Mouse (Mus musculus) lung, postnatal 0 days (tissue): ENCODE measurements at regions not wholly inside any gene's neighbourhood (a gene's known extent, or its start where the extent isn't known, plus 50 kb on each side); places are given as distances from the start of the nearest gene placed in this dataset.

Experiments used
- ATAC-seq: fragments of 200-750 bp; cut with Nextera tagmentation; 2 replicates; pipeline ENCODE4 v1.8.0; 2017; ENCODE audit warnings: moderate library complexity
- DNase-seq: peaks from one replicate; pipeline ENCODE4 v3.0.0-alpha.2; 2016; ENCODE audit warnings: low spot score
- H3K27ac ChIP-seq: fragments of 300-500 bp; sonication (generic); 2 replicates; pipeline ENCODE4 v1.5.1; 2014; ENCODE audit warnings: antibody characterized with exemption, mild to moderate bottlenecking, low read length, mixed read lengths
- H3K27me3 ChIP-seq: fragments of 300-500 bp; sonication (generic); replicated peaks from 2 replicates; pipeline ENCODE4 v1.6.1; 2014; ENCODE audit warnings: low read length, mixed read lengths; ENCODE audit not compliant: insufficient read depth
- H3K36me3 ChIP-seq: fragments of 300-500 bp; sonication (generic); 2 replicates; pipeline ENCODE4 v1.6.1; 2014; ENCODE audit warnings: low read length, mixed read lengths; ENCODE audit not compliant: insufficient read depth
- H3K4me1 ChIP-seq: fragments of 300-500 bp; sonication (generic); 2 replicates; pipeline ENCODE4 v1.6.1; 2014; ENCODE audit warnings: antibody characterized with exemption, low read depth, low read length, mixed read lengths; ENCODE audit not compliant: insufficient read depth
- H3K4me2 ChIP-seq: fragments of 300-500 bp; sonication (generic); replicated peaks from 2 replicates; pipeline ENCODE4 v1.6.1; 2014; ENCODE audit warnings: low read depth, mild to moderate bottlenecking, low read length, moderate library complexity, mixed read lengths
- H3K4me3 ChIP-seq: fragments of 300-500 bp; sonication (generic); 2 replicates; pipeline ENCODE4 v1.5.1; 2014; ENCODE audit warnings: low read depth, low read length
- H3K9ac ChIP-seq: fragments of 300-500 bp; sonication (generic); replicated peaks from 2 replicates; pipeline ENCODE4 v1.6.1; 2014; ENCODE audit warnings: low read depth, mild to moderate bottlenecking
- H3K9me3 ChIP-seq: fragments of 300-500 bp; sonication (generic); 2 replicates; pipeline ENCODE4 v1.6.1; 2016; ENCODE audit warnings: low read length, mixed read lengths
- CTCF ChIP-seq: IDR thresholded peaks from 2 replicates; pipeline ENCODE4 v1.5.1; 2016; ENCODE audit warnings: antibody characterized with exemption, mild to moderate bottlenecking
- EP300 ChIP-seq: IDR thresholded peaks from 2 replicates; pipeline ENCODE4 v1.6.1; 2016; ENCODE audit warnings: antibody characterized with exemption, mild to moderate bottlenecking, control low read depth
- WGBS: fragments of 180-500 bp; shearing (Covaris S2); extraction: QIAGEN DNeasy Blood & Tissue Kit; methylation state at CpG from one replicate; pipeline ENCODE4 v1.1.7; 2014; 5-methylcytosine and 5-hydroxymethylcytosine counted together

DNA sequence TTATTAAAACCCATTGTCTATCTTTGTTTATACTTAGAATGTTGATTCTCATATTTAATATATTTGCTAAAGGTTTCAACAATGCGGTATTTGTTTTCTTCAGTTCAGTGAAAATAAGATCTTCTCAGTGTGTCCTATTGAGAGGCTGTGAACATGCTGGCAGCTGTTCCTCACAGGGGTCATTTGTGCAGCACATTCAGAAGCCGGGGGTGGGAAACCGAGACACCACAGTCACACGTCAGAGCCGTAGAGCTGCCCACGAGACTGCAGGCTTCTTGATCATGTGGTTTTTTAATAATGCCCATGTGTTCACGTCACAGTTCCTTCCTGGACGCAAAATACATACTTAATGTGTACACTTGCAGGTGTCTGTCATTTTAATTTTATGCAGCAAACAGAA, 564.3 kb upstream of the BB014433 start:
- DNase-seq (no peak), ATAC-seq (no peak)
- H3K9ac ChIP-seq = no peak overlapping the region
- H3K4me1 ChIP-seq = no peaks in the 10 kb centered on the region
- no peak overlapping the region for H3K4me3 ChIP-seq
- WGBS = 70% methylated on average over 8 of the region's 8 CpGs
- no peak overlapping the region for H3K4me2 ChIP-seq
- TF ChIP-seq CTCF (no peak), EP300 (no peak)
- H3K27me3 ChIP-seq = no peaks in the 10 kb centered on the region
- no peak overlapping the region for H3K27ac ChIP-seq
- no peaks in the 10 kb centered on the region for H3K36me3 ChIP-seq
- H3K9me3 ChIP-seq = no peaks in the 10 kb centered on the region

DNA sequence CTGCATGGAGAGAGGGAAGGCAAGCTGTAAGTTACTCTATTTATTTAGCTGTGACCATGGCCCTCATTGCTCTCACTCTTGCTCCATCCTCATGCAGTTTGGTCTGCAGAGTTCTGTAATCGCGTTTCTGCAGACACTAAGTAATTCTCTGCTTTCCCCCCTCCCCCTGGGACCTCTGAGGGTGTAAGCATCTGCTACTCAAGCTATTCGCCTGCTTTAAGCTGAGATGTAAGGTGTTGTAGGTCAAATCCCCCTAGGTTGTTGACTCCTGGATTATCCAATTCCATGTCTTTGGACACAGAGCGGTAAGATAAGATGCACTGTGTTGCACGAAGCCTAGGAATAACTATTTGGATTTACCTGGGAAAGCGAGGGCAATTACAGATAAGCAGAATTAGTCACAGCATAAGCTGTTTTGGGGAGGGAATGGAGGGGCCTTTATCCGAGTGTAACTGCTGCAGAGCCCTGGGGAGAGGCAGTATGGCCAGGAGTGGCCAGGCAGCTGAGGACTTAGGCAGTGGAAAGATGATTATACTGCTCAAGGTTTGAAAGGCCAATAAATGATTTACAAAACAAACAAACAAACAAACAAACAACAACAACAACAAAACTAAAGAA, 561.8 kb upstream of the BB014433 start:
- no peak for ATAC-seq
- WGBS = 40% methylated on average over 7 of the region's 7 CpGs

DNA sequence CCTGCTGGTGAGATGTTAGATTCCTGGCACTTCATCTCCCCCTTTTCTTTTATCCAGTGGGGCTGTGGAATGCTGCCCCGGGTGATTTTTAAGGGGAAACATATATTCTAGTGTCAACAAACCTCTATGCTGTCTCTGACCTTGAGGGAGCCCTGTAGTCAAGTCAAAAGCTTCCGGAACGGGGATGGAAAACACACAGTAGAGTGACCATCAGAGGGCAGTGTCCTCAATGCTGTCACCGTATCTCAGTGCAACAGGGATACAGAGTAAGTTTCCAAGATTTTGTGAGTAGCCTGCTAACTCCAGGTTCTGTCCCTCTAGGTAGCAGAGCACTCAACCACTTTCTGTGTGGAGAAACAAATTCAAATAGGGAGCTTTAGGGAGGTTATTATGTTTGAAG, 555.7 kb upstream of the BB014433 start:
- ATAC-seq = no peak
- 57% methylated on average over 4 of the region's 4 CpGs for WGBS
- no peak for TF ChIP-seq CTCF
- Histone ChIP-seq H3K27me3 (no peaks in the 10 kb centered on the region), H3K4me2 (no peak overlapping the region), H3K9me3 (no peaks in the 10 kb centered on the region), H3K4me3 (no peak overlapping the region), H3K27ac (no peak overlapping the region), H3K4me1 (no peaks in the 10 kb centered on the region), H3K36me3 (no peaks in the 10 kb centered on the region), H3K9ac (no peak overlapping the region)
- DNase-seq = no peak

More for the DNA sequence above, 561.8 kb upstream of the BB014433 start:
- no peak for DNase-seq
- no peaks in the 10 kb centered on the region for H3K27me3 ChIP-seq
- no peaks in the 10 kb centered on the region for H3K36me3 ChIP-seq
- H3K4me2 ChIP-seq = no peak overlapping the region
- no peak overlapping the region for H3K27ac ChIP-seq
- H3K9ac ChIP-seq = no peak overlapping the region
- TF ChIP-seq CTCF = no peak
- TF ChIP-seq EP300 = no peak
- no peaks in the 10 kb centered on the region for H3K4me1 ChIP-seq
- no peaks in the 10 kb centered on the region for H3K9me3 ChIP-seq
- no peak overlapping the region for H3K4me3 ChIP-seq

DNA sequence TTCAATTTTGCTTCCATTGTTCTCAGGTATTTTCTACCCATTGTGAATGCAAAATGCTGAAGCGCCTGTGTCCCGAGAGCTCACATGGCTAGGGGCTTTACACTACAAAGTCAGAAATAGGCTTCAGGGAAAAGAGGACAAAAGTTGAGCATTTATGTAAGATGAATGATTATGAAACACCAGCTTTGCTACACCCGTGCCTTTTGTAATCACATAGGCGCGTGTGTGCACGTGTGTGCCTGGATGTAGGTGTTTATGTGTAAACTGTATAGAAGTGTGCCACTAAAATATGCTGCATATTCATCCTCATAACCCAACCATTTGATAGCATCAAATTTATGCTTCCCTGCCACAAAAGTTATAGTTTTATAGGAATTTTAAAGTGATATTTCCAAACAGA, 547.2 kb upstream of the BB014433 start:
- no peak overlapping the region for H3K4me3 ChIP-seq
- no peak for TF ChIP-seq EP300
- no peak for TF ChIP-seq CTCF
- 85% methylated on average over 6 of the region's 6 CpGs for WGBS
- H3K27ac ChIP-seq = no peak overlapping the region
- ATAC-seq (no peak), DNase-seq (no peak)
- no peaks in the 10 kb centered on the region for H3K36me3 ChIP-seq
- no peaks in the 10 kb centered on the region for H3K9me3 ChIP-seq
- H3K4me1 ChIP-seq = no peaks in the 10 kb centered on the region
- H3K27me3 ChIP-seq = no peaks in the 10 kb centered on the region
- no peak overlapping the region for H3K4me2 ChIP-seq
- no peak overlapping the region for H3K9ac ChIP-seq

DNA sequence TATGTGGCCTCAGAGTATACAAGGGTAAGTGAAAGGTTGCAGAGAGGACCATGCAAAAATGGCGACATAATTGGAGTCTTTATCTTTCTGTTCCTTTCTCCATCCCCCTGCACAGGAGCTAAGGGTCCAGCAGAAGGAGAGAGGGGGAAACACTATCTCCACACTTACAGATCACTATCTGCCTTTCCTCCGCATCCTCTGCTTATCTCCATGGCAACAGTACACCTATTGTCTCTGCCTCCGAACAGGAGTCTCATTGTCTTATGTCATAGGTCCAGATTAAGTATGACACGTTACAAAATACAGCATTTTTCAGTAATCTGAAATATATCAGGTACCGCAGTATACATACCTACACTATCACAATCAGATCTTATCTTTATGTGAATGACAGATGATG, 537.9 kb upstream of the BB014433 start:
- ATAC-seq = no peak
- no peak for TF ChIP-seq EP300
- no peaks in the 10 kb centered on the region for H3K36me3 ChIP-seq

DNA sequence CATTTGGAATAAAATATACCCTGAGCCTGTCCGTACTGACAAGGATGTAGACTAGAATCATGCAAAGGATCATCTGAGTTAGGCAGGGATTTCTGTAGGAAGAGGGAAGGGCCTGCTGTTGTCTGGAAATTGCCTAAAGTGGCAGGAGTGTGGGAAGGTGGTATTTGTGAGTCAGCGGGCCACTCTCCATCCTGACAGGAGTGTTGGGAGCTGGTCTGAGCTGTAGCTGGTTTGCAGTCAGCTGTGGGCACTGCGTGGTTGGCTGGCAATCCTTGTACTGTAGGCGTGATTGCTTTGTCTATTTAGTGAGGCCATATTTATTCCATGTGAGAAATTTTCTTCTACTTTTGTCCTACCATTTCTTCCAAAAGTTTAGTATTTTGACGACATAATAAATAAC, 524.2 kb upstream of the BB014433 start:
- ATAC-seq (no peak), DNase-seq (no peak)
- no peak overlapping the region for H3K9ac ChIP-seq
- 70% methylated on average over 5 of the region's 5 CpGs for WGBS
- H3K4me3 ChIP-seq = no peak overlapping the region
- H3K4me1 ChIP-seq = no peaks in the 10 kb centered on the region
- no peak for TF ChIP-seq CTCF
- no peak for TF ChIP-seq EP300
- no peak overlapping the region for H3K4me2 ChIP-seq
- H3K9me3 ChIP-seq = no peaks in the 10 kb centered on the region
- no peak overlapping the region for H3K27ac ChIP-seq
- no peaks in the 10 kb centered on the region for H3K36me3 ChIP-seq
- no peaks in the 10 kb centered on the region for H3K27me3 ChIP-seq

More for the DNA sequence above, 537.9 kb upstream of the BB014433 start:
- Histone ChIP-seq H3K9me3 (no peaks in the 10 kb centered on the region), H3K4me1 (no peaks in the 10 kb centered on the region), H3K4me2 (no peak overlapping the region), H3K27ac (no peak overlapping the region), H3K27me3 (no peaks in the 10 kb centered on the region), H3K4me3 (no peak overlapping the region), H3K9ac (no peak overlapping the region)
- no peak for DNase-seq
- WGBS = 59% methylated on average over 5 of the region's 5 CpGs

DNA sequence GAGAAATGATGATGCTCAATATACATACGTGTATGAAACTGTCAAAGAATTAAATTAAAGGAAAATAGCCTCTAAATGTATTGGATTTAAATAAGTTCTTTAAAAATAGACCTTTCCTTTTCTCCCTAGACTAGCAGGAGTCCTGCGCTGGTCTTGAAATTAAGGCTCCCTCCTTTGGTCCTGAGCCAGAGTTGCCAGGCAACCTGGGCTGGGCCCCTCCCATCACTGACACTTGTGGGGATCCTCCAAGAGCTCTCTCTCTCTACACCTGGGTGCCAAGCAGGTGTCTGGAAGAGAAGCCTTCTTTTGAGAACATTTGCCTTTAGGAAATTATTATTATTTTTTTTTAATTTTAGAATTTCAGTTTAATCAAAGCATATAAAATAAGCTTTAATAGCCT, 521.9 kb upstream of the BB014433 start:
- H3K27me3 ChIP-seq = no peaks in the 10 kb centered on the region
- no peak overlapping the region for H3K4me2 ChIP-seq
- no peaks in the 10 kb centered on the region for H3K36me3 ChIP-seq
- no peaks in the 10 kb centered on the region for H3K9me3 ChIP-seq
- DNase-seq (no peak), ATAC-seq (no peak)
- no peaks in the 10 kb centered on the region for H3K4me1 ChIP-seq
- H3K27ac ChIP-seq = no peak overlapping the region
- WGBS = 70% methylated on average over 2 of the region's 2 CpGs
- TF ChIP-seq CTCF (no peak), EP300 (no peak)
- H3K9ac ChIP-seq = no peak overlapping the region
- no peak overlapping the region for H3K4me3 ChIP-seq
